Mouse (Mus musculus): ENCODE measurements at regions not wholly inside any gene's neighbourhood (a gene's known extent, or its start where the extent isn't known, plus 50 kb on each side); places are given as distances from the start of the nearest gene placed in this dataset.

DNA sequence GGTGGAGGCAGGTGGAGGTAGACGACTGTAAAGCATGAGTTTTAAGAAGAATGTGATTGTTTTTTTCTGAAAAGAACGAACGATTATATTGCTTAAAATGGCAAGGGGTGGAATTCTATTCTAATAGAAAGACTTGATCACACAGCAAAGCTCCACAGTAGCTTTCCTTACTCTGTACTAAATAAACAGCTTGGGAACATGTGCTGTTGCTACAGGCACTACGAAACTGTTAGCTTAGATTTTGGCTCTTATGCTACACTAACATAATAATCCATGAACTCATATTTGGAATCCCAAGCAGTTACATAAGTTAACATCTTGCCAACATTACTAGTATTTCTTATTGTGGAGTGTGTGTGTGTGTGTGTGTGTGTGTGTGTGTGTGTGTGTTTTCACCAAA lies 114.3 kb upstream of the Tll1 start:
- Histone ChIP-seq H3K4me2 (replicated peaks) (no peak overlapping the region), H3K9me3 (no peaks in the 10 kb centered on the region), H3K4me3 (no peak overlapping the region), H3K27me3 (peaks cover 7% of the 10 kb centered on the region; the same call in 1 of the 2 replicates), H3K27ac (no peak overlapping the region), H3K9ac (no peak overlapping the region), H3K4me1 (peaks cover 10% of the 10 kb centered on the region), H3K36me3 (no peaks in the 10 kb centered on the region)
- no peak for ATAC-seq (ENCODE audit: low FRiP score, low read depth)
- WGBS: 83% methylated on average over 4 of the region's 4 CpGs

GRCm38 (mm10) chr8:64319220-64319820 lies 113.2 kb upstream of the Tll1 start:
- ATAC-seq (ENCODE audit: low FRiP score, low read depth): no peak
- Histone ChIP-seq H3K4me1 (peaks cover 10% of the 10 kb centered on the region), H3K36me3 (no peaks in the 10 kb centered on the region), H3K27ac (no peak overlapping the region), H3K27me3 (peaks cover 7% of the 10 kb centered on the region; the same call in 1 of the 2 replicates), H3K4me3 (no peak overlapping the region), H3K9me3 (no peaks in the 10 kb centered on the region), H3K9ac (no peak overlapping the region), H3K4me2 (replicated peaks) (no peak overlapping the region)
- WGBS: 46% methylated on average over 6 of the region's 6 CpGs

DNA sequence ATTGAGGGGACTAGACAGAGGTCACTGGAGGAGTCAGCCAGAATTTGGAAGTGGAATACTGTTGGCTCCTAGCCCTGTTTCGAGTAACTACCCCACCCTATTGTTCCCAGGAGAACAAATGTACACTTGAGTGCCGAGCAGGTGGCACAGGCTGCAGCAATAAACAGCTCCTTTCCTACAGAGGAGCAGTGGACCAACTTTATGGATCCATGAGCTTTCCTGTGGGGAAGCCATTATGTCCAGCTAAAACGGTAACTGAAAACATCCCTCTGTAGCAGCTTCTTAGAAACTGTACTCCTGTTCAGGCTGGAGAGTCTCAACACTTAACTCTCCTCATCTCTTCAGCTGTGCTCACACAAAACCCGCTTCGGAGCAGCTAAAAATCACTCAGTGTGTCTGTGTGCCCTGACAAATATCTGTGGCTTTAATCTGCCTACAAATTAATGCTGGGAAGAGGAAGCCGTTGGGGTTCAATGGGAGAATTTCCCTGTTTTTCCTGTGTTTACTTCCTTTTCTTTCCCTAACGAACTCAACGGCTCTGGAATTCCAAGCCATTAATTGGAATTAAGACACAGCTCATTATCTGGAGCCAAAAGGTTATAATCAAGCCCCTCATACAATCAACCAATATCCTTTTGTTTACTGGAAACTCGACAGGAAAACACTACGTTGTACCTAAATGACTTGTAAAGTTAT lies 112.6 kb upstream of the Tll1 start:
- Histone ChIP-seq H3K36me3 (no peaks in the 10 kb centered on the region), H3K4me3 (no peak overlapping the region), H3K27me3 (peaks cover 7% of the 10 kb centered on the region; the same call in 1 of the 2 replicates), H3K27ac (no peak overlapping the region), H3K4me2 (replicated peaks) (peak overlapping the region; percentile 11; the same call in 1 of the 2 replicates), H3K9me3 (no peaks in the 10 kb centered on the region), H3K9ac (no peak overlapping the region), H3K4me1 (peaks cover 10% of the 10 kb centered on the region)
- ATAC-seq (ENCODE audit: low FRiP score, low read depth): peak; percentile 85
- WGBS: 21% methylated on average over 10 of the region's 10 CpGs

GRCm38 (mm10) chr8:64317815-64318214 lies 111.7 kb upstream of the Tll1 start:
- Histone ChIP-seq H3K9ac (no peak overlapping the region), H3K4me2 (replicated peaks) (no peak overlapping the region), H3K36me3 (no peaks in the 10 kb centered on the region), H3K27me3 (peaks cover 7% of the 10 kb centered on the region; the same call in 1 of the 2 replicates), H3K4me1 (peaks cover 10% of the 10 kb centered on the region), H3K4me3 (no peak overlapping the region), H3K9me3 (no peaks in the 10 kb centered on the region), H3K27ac (no peak overlapping the region)
- no peak for ATAC-seq (ENCODE audit: low FRiP score, low read depth)

- Histone ChIP-seq H3K9me3 (no peaks in the 10 kb centered on the region), H3K4me3 (no peak overlapping the region), H3K4me2 (replicated peaks) (no peak overlapping the region), H3K9ac (no peak overlapping the region), H3K36me3 (no peaks in the 10 kb centered on the region), H3K27me3 (no peaks in the 10 kb centered on the region), H3K4me1 (no peaks in the 10 kb centered on the region), H3K27ac (no peak overlapping the region)
- WGBS: 78% methylated on average over 1 of the region's 1 CpGs
- no peak for ATAC-seq (ENCODE audit: low FRiP score, low read depth)
Measured at GRCm38 (mm10) chr8:64307995-64308394, 101.9 kb upstream of the Tll1 start.

DNA sequence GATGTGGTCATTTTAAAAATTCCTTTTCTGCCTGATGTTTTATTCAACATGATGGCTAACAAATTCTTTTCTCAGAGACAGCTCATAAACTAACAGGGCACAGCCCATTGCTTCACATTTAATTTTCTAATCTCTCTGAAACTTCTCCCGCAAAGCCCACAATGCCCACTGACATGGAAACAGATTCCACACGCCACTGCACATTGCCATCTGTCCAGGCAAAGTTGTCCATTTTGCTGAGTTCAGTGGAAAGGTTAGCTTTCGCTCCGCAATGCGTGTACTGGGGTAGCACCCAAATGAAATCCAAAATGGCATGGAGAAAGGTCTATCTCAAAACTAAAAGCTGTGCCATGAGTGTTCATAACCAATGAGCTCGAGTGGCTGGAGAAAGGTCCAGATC lies 76.7 kb upstream of the Tll1 start:
- Histone ChIP-seq H3K4me2 (replicated peaks) (no peak overlapping the region), H3K27me3 (no peaks in the 10 kb centered on the region), H3K4me1 (no peaks in the 10 kb centered on the region), H3K9me3 (no peaks in the 10 kb centered on the region), H3K4me3 (no peak overlapping the region), H3K9ac (no peak overlapping the region), H3K27ac (no peak overlapping the region), H3K36me3 (no peaks in the 10 kb centered on the region)
- no peak for ATAC-seq (ENCODE audit: low FRiP score, low read depth)
- 88% methylated on average over 6 of the region's 6 CpGs for WGBS

GRCm38 (mm10) chr8:64281598-64281997 lies 75.5 kb upstream of the Tll1 start:
- Histone ChIP-seq H3K4me3 (no peak overlapping the region), H3K9ac (no peak overlapping the region), H3K27ac (no peak overlapping the region), H3K4me2 (replicated peaks) (no peak overlapping the region), H3K27me3 (no peaks in the 10 kb centered on the region), H3K9me3 (no peaks in the 10 kb centered on the region), H3K36me3 (no peaks in the 10 kb centered on the region), H3K4me1 (no peaks in the 10 kb centered on the region)
- no peak for ATAC-seq (ENCODE audit: low FRiP score, low read depth)
- WGBS: 45% methylated on average over 3 of the region's 3 CpGs

GRCm38 (mm10) chr8:64280391-64280790 lies 74.3 kb upstream of the Tll1 start:
- Histone ChIP-seq H3K9ac (no peak overlapping the region), H3K27me3 (no peaks in the 10 kb centered on the region), H3K4me1 (no peaks in the 10 kb centered on the region), H3K36me3 (no peaks in the 10 kb centered on the region), H3K9me3 (no peaks in the 10 kb centered on the region), H3K4me2 (replicated peaks) (no peak overlapping the region), H3K4me3 (no peak overlapping the region), H3K27ac (no peak overlapping the region)
- no peak for ATAC-seq (ENCODE audit: low FRiP score, low read depth)

DNA sequence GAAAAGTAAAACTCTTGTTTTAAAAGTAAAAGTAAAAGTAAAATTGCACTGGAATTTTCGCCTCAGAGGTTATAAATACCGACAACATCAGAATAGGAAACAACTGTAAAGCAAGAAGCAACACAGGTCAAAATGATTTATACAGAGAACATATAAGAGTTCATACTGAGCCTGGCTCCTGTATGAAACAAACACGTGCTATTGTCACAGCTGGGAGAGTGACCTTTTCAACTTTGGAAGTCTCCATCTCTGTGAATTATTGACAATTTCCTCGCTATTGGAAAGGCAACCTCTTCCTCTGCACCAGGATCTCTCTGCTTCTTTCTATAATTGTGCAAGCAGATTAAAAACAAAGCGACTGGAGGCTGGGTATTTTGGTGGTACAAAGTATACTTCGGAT lies 70.0 kb upstream of the Tll1 start:
- no peak for ATAC-seq (ENCODE audit: low FRiP score, low read depth)
- no peaks in the 10 kb centered on the region for H3K36me3 ChIP-seq
- no peaks in the 10 kb centered on the region for H3K4me1 ChIP-seq
- no peak overlapping the region for H3K9ac ChIP-seq
- no peaks in the 10 kb centered on the region for H3K9me3 ChIP-seq
- no peak overlapping the region for H3K4me3 ChIP-seq
- WGBS: 66% methylated on average over 6 of the region's 6 CpGs
- no peaks in the 10 kb centered on the region for H3K27me3 ChIP-seq
- H3K27ac ChIP-seq: no peak overlapping the region
- no peak overlapping the region for H3K4me2 ChIP-seq (replicated peaks)

DNA sequence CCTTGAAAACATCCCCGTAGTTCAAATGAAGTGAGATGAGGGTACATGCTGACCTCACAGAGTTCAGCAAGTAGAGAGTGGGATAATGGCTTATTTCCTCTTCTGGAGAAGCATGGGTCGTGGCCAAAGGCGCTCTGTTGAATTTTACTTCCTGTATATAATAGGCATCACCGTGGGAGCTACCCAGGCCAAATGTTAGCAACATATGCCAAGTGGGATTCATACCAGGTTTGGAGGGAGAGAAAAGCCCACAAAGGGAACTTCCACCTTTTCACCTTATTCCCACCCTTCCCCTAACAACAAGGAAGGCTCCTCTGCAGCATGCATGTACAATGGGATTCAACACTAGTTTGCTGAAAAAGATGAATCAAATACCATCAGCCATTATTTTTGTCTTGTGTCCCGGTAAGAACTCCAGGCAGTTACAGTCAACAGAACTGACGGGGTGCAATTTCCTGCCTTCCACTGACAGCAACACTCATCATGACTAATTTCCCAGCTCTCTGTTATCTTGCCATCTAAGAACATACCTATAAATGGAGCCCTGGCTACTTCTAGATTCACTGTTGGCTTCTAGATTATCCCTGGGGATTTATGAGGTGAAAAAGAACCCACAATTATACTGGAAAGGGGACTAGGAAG lies 59.4 kb upstream of the Tll1 start:
- Histone ChIP-seq H3K9ac (no peak overlapping the region), H3K4me3 (no peak overlapping the region), H3K36me3 (no peaks in the 10 kb centered on the region), H3K4me1 (no peaks in the 10 kb centered on the region), H3K9me3 (no peaks in the 10 kb centered on the region), H3K27ac (no peak overlapping the region), H3K27me3 (no peaks in the 10 kb centered on the region), H3K4me2 (replicated peaks) (no peak overlapping the region)
- ATAC-seq (ENCODE audit: low FRiP score, low read depth): no peak
- WGBS: 58% methylated on average over 6 of the region's 6 CpGs

Data from limb, embryonic 13.5 days (tissue).